Mouse (Mus musculus) spleen, adult 12 weeks (tissue): ENCODE measurements around the gene Kdelc2.

Source experiments
- DNase-seq: peaks from one replicate; pipeline ENCODE4 v3.0.0; 2022; ENCODE audit warnings: low spot score

The Kdelc2 gene

GRCm38 (mm10) chr9:53383951-53384866 is at the start of gene Kdelc2:
Gene Kdelc2, plus strand, starts transcription at chr9:53384025.
- no peak for DNase-seq

DNA sequence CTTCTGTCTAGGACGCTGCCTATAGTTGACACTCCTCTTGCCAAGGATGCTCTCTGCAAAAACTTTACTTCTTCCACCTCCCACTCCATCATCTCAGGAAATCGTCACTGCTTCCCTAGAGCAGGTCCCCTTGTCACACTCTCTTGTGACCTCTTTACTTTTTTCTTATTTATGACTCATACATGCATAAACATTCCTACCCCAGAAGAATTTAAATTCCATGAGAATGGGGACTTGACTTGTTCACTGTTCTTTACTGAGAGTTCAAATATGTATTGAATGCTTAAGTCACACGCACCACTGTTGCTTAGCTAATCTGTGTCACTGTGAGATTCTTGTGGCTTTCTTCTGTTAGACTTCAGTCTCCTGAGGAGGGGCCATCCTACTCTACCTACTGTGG is 48.7 kb upstream of the Kdelc2 start:
- DNase-seq, result no peak

DNA sequence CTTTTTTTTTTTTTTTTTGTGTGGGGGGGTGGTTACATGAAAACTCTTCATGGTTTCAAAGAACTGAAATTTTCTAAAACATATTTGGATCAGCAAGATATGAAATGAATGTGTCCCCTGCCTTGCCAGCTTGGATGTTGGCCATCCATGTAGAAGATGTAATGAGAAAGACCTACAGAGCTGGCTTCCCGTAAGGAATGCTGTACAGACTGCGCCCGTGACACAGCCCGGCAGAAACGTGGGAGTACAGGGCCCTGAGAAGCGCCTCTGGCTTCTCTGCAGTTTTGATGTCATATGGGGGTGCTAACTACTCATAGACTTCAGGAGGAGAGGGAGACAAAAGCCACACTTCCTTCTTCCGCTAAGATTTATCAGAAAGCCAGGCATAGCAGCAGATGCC is 44.2 kb upstream of the Kdelc2 start:
- DNase-seq, result no peak

- DNase-seq, result no peak
Measured at GRCm38 (mm10) chr9:53340328-53340916, 43.4 kb upstream of the Kdelc2 start.

DNA sequence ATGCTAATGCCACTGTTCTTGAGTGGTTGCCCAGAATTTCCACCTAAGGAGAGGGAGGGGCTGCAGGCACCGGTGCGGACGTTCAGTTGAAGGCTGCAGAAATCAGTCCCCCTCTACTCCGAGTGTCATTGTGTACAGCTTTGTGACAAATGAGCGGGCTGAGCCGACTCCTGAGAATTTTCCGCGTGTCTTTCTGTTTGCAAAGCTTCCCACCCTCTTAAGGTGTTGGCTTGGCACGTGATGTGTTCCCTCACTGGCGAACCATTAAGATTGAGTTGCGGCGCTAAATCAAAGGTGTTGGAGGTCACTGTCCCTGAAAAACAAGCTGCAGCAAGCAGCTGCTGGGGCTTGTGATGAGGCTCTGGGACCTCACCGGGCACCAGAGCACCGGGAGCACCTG is 42.9 kb upstream of the Kdelc2 start:
- DNase-seq, result no peak

- DNase-seq, result no peak
Measured at GRCm38 (mm10) chr9:53341981-53342380, 41.8 kb upstream of the Kdelc2 start.

DNA sequence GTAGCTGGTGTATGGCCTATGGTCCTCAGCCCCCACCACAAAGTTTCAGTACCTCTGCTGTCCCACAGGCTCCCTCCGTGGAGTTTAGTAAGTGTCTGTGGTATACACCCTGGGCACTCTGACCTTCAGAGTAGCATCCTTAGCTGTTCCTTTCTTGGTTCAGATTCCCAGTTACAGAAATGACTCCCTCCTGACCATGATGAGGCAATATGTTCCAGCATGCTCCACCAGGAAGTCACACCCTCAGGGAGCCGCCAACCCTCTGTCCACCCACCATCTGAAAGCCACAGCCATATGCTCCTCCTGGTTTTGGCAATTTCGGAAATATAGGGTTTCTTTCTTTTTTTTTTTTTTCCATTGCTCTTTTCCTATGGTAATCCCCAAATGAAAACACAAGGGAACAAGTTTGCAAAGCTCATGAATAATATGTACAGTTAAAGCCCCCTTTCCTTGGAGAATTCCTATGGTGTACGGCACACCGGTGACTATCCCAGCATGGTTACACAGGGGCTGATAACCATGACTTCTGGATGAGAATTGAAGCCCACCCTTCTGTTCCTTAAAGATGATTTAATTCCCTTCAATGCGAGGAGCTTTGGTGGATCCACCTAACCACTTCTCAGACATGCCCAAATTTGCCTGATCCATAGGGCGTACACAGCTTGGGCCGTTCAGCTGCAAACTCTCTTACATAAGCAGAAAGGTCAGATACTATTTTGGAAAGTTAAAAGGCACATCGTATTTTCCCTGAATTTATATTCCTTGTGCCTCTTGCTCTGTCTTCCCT is 39.0 kb upstream of the Kdelc2 start:
- no peak for DNase-seq

- DNase-seq, result no peak
Measured at GRCm38 (mm10) chr9:53345728-53346127, 38.1 kb upstream of the Kdelc2 start.

DNA sequence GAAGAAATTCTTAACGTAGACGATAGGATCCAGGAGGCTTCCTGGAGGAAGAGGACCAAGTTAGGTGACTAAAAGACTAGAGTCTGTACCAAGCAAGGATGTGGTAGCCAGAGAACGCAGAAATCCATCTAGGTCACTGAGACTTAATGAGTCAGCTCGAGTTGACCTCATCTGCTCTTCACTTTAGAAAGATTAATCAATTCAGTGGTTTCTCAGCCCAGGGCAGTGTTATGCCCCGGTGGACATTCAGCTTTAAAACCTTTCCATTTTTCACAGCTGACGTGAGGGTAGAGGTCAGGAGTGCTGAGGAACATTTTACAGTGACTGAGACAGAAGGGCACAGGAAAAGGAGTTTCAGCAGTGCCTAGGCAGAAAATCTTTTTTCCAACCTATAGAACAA is 37.4 kb upstream of the Kdelc2 start:
- DNase-seq, result no peak

DNA sequence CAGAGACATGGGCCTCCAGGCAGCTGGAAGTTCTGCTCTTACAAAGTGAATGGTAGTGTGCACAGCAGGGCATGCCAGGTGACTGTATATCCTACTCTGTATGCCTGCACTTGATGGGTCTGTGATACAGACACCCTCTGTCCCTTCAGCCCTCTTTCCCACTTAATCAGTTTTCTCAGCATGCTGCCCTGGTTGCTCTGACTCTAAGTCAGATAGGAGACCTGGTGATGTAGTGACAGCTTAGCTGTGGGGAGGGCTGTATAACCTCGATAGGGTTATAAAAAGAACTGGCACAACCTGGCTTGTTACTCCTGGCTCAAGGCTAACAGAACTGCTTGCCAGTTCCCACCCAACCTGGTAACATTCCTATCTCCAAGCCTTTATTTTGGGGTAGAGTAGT is 34.6 kb upstream of the Kdelc2 start:
- no peak for DNase-seq

GRCm38 (mm10) chr9:53350331-53350730 is 33.5 kb upstream of the Kdelc2 start:
- DNase-seq, result no peak

GRCm38 (mm10) chr9:53351899-53352298 is 31.9 kb upstream of the Kdelc2 start:
- DNase-seq, result no peak

DNA sequence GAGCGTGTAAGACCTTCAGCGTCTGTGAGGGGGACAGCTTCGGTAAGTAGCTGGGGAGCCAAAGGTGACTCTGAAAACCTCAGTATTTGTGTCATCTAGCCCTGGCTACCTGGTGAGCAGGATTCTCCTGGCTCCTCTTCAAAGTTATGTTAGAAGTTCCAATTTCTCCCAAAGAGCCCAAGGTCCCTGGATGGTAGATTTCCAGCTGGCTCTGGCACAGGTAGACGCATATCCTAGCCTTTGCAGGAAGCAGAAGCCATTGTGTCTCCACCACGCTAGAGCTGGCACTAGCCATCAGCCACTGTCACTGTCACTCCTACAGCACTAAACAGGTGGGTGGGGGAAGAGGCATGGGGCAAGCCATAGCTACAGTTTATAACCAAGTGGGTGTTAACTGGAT is 30.7 kb upstream of the Kdelc2 start:
- no peak for DNase-seq

GRCm38 (mm10) chr9:53356219-53357155 is 27.3 kb upstream of the Kdelc2 start:
- no peak for DNase-seq

GRCm38 (mm10) chr9:53371339-53371738 is 12.5 kb upstream of the Kdelc2 start:
- no peak for DNase-seq

GRCm38 (mm10) chr9:53375907-53376306 is 7.9 kb upstream of the Kdelc2 start:
- no peak for DNase-seq

DNA sequence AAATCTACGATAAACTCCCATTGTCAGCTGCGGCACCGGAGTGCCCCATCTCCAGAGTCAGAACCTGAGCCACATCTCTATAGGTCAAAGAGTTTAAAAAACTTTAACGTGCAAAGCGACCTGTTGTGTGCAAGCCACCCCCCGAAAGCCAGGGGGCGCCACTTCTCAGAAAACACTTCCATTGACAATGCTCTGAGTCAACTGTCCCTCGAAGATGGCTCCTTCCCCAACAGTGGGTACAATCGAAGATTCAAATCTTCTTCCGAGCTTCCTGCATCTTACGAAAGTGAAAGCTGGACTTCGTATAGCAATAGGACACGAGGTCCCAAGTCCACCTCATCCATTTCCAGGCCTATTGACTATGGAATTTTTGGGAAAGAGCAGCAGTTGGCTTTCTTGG is 7.0 kb upstream of the Kdelc2 start:
- DNase-seq, result no peak

- no peak for DNase-seq
Measured at GRCm38 (mm10) chr9:53377597-53377996, 6.2 kb upstream of the Kdelc2 start.

- DNase-seq, result no peak
Measured at GRCm38 (mm10) chr9:53378171-53378570, 5.7 kb upstream of the Kdelc2 start.

GRCm38 (mm10) chr9:53380595-53380994 is 3.2 kb upstream of the Kdelc2 start:
- no peak for DNase-seq

- DNase-seq, result no peak
Measured at GRCm38 (mm10) chr9:53381113-53381615, 2.7 kb upstream of the Kdelc2 start.
